Mouse (Mus musculus) MEL (cell line): ENCODE measurements at regions not wholly inside any gene's neighbourhood (a gene's known extent, or its start where the extent isn't known, plus 50 kb on each side); places are given as distances from the start of the nearest gene placed in this dataset.

ENCODE experiments used
- DNase-seq: peaks from one replicate; pipeline ENCODE4 v3.0.0; 2011; ENCODE audit warnings: low read depth, low spot score
- H3K27ac ChIP-seq: 2 replicates; pipeline ENCODE4 v1.5.1; 2012; ENCODE audit warnings: low read depth, mild to moderate bottlenecking, control low read depth, low read length, moderate library complexity; ENCODE audit not compliant: control insufficient read depth
- H3K27me3 ChIP-seq, 2 experiments: fragments of 150-350 bp in 1 of 2; sonication (generic) in 1 of 2; 2 replicates each; pipeline ENCODE4 v1.6.1; 2012; ENCODE audit warnings: low read length in 2 of 2, mild to moderate bottlenecking in 2 of 2, improper control_type of control experiment in 1 of 2, moderate library complexity in 1 of 2; ENCODE audit not compliant: insufficient read depth in 2 of 2, control insufficient read depth in 1 of 2
- H3K36me3 ChIP-seq, 2 experiments: 2 replicates each; pipeline ENCODE4 v1.6.1; 2012 to 2014; ENCODE audit warnings: low read length in 2 of 2, improper control_type of control experiment in 1 of 2, inconsistent platforms in 1 of 2, mild to moderate bottlenecking in 1 of 2; ENCODE audit not compliant: insufficient read depth in 2 of 2, control insufficient read depth in 1 of 2
- H3K4me1 ChIP-seq, 2 experiments: fragments of 150-350 bp in 1 of 2; sonication (generic) in 1 of 2; 2 replicates each; pipeline ENCODE4 v1.6.1; 2012; ENCODE audit warnings: low read length in 2 of 2, improper control_type of control experiment in 1 of 2, mild to moderate bottlenecking in 1 of 2; ENCODE audit not compliant: insufficient read depth in 2 of 2, control insufficient read depth in 1 of 2
- H3K4me3 ChIP-seq, 2 experiments: fragments of 150-350 bp in 1 of 2; sonication (generic) in 1 of 2; 2 replicates each; pipeline ENCODE4 v1.5.1; 2012; ENCODE audit warnings: low read depth in 2 of 2, low read length in 2 of 2, mild to moderate bottlenecking in 2 of 2, moderate library complexity in 2 of 2, control low read depth in 1 of 2, improper control_type of control experiment in 1 of 2; ENCODE audit not compliant: control insufficient read depth in 1 of 2, insufficient read depth in 1 of 2
- H3K79me2 ChIP-seq: 2 replicates; pipeline ENCODE4 v1.6.1; 2012; ENCODE audit warnings: mild to moderate bottlenecking, low read length, moderate library complexity; ENCODE audit not compliant: control insufficient read depth, poor library complexity, insufficient read depth
- H3K9ac ChIP-seq: 2 replicates; pipeline ENCODE4 v1.6.1; 2012; ENCODE audit warnings: low read depth, mild to moderate bottlenecking, control low read depth, low read length, moderate library complexity; ENCODE audit not compliant: control insufficient read depth, poor library complexity, severe bottlenecking
- H3K9me3 ChIP-seq: fragments of 150-350 bp; sonication (generic); replicated peaks from 2 replicates; pipeline ENCODE4 v1.6.1; 2012; ENCODE audit warnings: mild to moderate bottlenecking, low read length, improper control_type of control experiment, moderate library complexity; ENCODE audit not compliant: insufficient read depth
- CHD1 ChIP-seq: IDR thresholded peaks from 2 replicates; pipeline ENCODE4 v1.6.1; 2012; ENCODE audit warnings: low read depth, mild to moderate bottlenecking, inconsistent platforms, low read length, improper control_type of control experiment
- E2F4 ChIP-seq: IDR thresholded peaks from 2 replicates; pipeline ENCODE4 v1.6.1; 2011; ENCODE audit warnings: low read depth, low read length, improper control_type of control experiment, borderline replicate concordance
- EP300 ChIP-seq, 2 experiments: IDR thresholded peaks; 2 replicates each; pipeline ENCODE4 v1.6.1; 2011; ENCODE audit warnings: improper control_type of control experiment in 2 of 2, low read length in 2 of 2, low read depth in 1 of 2, mild to moderate bottlenecking in 1 of 2
- HCFC1 ChIP-seq: IDR thresholded peaks from 2 replicates; pipeline ENCODE4 v1.6.1; 2012; ENCODE audit warnings: low read depth, mild to moderate bottlenecking, inconsistent platforms, low read length, improper control_type of control experiment, moderate library complexity
- JUND ChIP-seq: IDR thresholded peaks from 2 replicates; pipeline ENCODE4 v1.6.1; 2011; ENCODE audit warnings: low read depth, mild to moderate bottlenecking, improper control_type of control experiment, low read length
- MAX ChIP-seq: IDR thresholded peaks from 2 replicates; pipeline ENCODE4 v1.6.1; 2011; ENCODE audit warnings: low read length, improper control_type of control experiment
- MAZ ChIP-seq: IDR thresholded peaks from 2 replicates; pipeline ENCODE4 v1.6.1; 2012; ENCODE audit warnings: low read depth, mild to moderate bottlenecking, inconsistent platforms, low read length, improper control_type of control experiment
- MYB ChIP-seq: IDR thresholded peaks from 2 replicates; pipeline ENCODE4 v1.6.1; 2011; ENCODE audit warnings: mild to moderate bottlenecking, low read depth, low read length, improper control_type of control experiment
- NRF1 ChIP-seq: IDR thresholded peaks from 2 replicates; pipeline ENCODE4 v1.6.1; 2014; ENCODE audit warnings: low read depth, mild to moderate bottlenecking, inconsistent platforms, low read length, improper control_type of control experiment, moderate library complexity; ENCODE audit not compliant: poor library complexity, insufficient read depth, severe bottlenecking
- RCOR1 ChIP-seq: IDR thresholded peaks from 2 replicates; pipeline ENCODE4 v1.6.1; 2012; ENCODE audit warnings: low read depth, mild to moderate bottlenecking, inconsistent platforms, low read length, improper control_type of control experiment
- SIN3A ChIP-seq: IDR thresholded peaks from 2 replicates; pipeline ENCODE4 v1.6.1; 2012; ENCODE audit warnings: low read length, improper control_type of control experiment, inconsistent platforms
- SMC3 ChIP-seq: IDR thresholded peaks from 2 replicates; pipeline ENCODE4 v1.6.1; 2011; ENCODE audit warnings: low read depth, low read length, improper control_type of control experiment
- TBP ChIP-seq: IDR thresholded peaks from 2 replicates; pipeline ENCODE4 v1.8.0; 2011; ENCODE audit warnings: low read depth, low read length, improper control_type of control experiment
- TCF12 ChIP-seq: IDR thresholded peaks from 2 replicates; pipeline ENCODE4 v1.6.1; 2014; ENCODE audit warnings: low read depth, mild to moderate bottlenecking, inconsistent platforms, low read length, improper control_type of control experiment, moderate library complexity
- USF2 ChIP-seq, 2 experiments: IDR thresholded peaks; 2 replicates each; pipeline ENCODE4 v1.6.1; 2011 to 2012; ENCODE audit warnings: improper control_type of control experiment in 2 of 2, low read length in 2 of 2, borderline replicate concordance in 1 of 2, inconsistent platforms in 1 of 2, low read depth in 1 of 2, mild to moderate bottlenecking in 1 of 2; ENCODE audit not compliant: insufficient read depth in 1 of 2

GRCm38 (mm10) chr8:89246342-89246741 is 202.4 kb upstream of the Sall1 start:
- H3K27ac ChIP-seq, result no peak overlapping the region

GRCm38 (mm10) chr8:89245131-89245751 is 201.3 kb upstream of the Sall1 start:
- Histone ChIP-seq H3K9ac (no peak overlapping the region), H3K27ac (no peak overlapping the region), H3K9me3 (no peaks in the 10 kb centered on the region), H3K4me1 (no peaks in the 10 kb centered on the region), H3K27me3 (no peaks in the 10 kb centered on the region), H3K4me3 (no peak overlapping the region), H3K36me3 (no peaks in the 10 kb centered on the region), H3K79me2 (no peaks in the 10 kb centered on the region)
- no peak for DNase-seq
- TF ChIP-seq TBP (no peak), RCOR1 (no peak), MYB (no peak), NRF1 (no peak), SMC3 (no peak), SIN3A (no peak)

More at GRCm38 (mm10) chr8:89246342-89246741, 202.4 kb upstream of the Sall1 start:
- no peaks in the 10 kb centered on the region for H3K79me2 ChIP-seq
- TF ChIP-seq HCFC1 (no peak), JUND (no peak), TCF12 (no peak), EP300 (IDR thresholded peaks at IDR 0.05; ENCODE audit: low read depth in 1 of 2, low read length in 2 of 2) (no peak), MAZ (no peak), CHD1 (no peak), USF2 (IDR thresholded peaks at IDR 0.05; ENCODE audit: borderline replicate concordance in 1 of 2, insufficient read depth in 1 of 2, low read depth in 1 of 2, low read length in 2 of 2) (no peak), MYB (no peak), MAX (no peak)
- TF ChIP-seq, all 39 proteins: peak for 0
- DNase-seq, result no peak
- Histone ChIP-seq H3K4me3 (no peak overlapping the region), H3K27me3 (no peaks in the 10 kb centered on the region), H3K9ac (no peak overlapping the region), H3K4me1 (no peaks in the 10 kb centered on the region), H3K9me3 (no peaks in the 10 kb centered on the region), H3K36me3 (no peaks in the 10 kb centered on the region)

- H3K9ac ChIP-seq, result no peak overlapping the region
- H3K9me3 ChIP-seq, result no peaks in the 10 kb centered on the region
- no peaks in the 10 kb centered on the region for H3K36me3 ChIP-seq
- no peaks in the 10 kb centered on the region; a peak in 1 of 4 replicates for H3K27me3 ChIP-seq
- no peaks in the 10 kb centered on the region for H3K79me2 ChIP-seq
- no peak overlapping the region for H3K4me3 ChIP-seq
- TF ChIP-seq E2F4, result no peak
- no peak for TF ChIP-seq USF2 (IDR thresholded peaks at IDR 0.05; ENCODE audit: borderline replicate concordance in 1 of 2, insufficient read depth in 1 of 2, low read depth in 1 of 2, low read length in 2 of 2)
- no peaks in the 10 kb centered on the region for H3K4me1 ChIP-seq
- H3K27ac ChIP-seq, result no peak overlapping the region
- no peak for DNase-seq
Measured at GRCm38 (mm10) chr8:89241686-89242085, 197.7 kb upstream of the Sall1 start.
